Mouse (Mus musculus) gastrocnemius, postnatal 14 days (tissue): Measurements from ENCODE around the gene Gdpd5. TPM values are rescaled to one million over a fixed set of nuclear protein-coding genes. Genes with fewer than 3 reads are reported as not detected.

Experiments used
- DNase-seq: peaks from one replicate; pipeline ENCODE4 v3.0.0; 2021; ENCODE audit warnings: mixed read lengths
- intact Hi-C: fragments of 180-260 bp; cut with DNase I; formaldehyde crosslinking; loops from one replicate; pipeline ENCODE4 v1.15.1; 2025; ENCODE audit warnings: low total_unique reads
- total RNA-seq, 2 experiments: library from RNA; stranded (reverse); gene quantifications; 2 replicates each; pipeline ENCODE4 v1.2.3; 2021

Gdpd5 gene
- total RNA-seq, 2 experiments from 2014 or later = 7.4 to 8.5 TPM

DNA sequence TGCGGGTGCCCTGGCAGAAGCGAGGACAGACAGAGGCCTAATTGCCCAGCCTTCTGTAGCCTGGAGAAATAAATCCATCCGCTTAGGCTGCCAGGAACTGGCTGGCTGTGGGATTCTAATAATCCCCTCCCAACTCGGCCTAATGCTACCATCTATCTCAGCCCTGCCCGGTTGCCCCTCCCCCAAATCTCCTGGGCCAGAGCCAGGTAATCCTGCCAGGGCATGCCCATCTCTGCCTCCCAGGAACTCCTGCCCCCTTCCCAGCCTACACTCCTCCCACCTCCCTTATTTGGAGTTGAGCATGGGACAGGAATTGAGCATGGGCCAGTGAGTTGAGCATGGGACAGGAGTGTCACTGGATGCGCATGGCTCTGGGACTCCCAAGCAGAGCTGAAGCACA is 48.6 kb downstream of the Gdpd5 start:
- no peak for DNase-seq
- intact Hi-C loops = loop anchor here (5.0 kb wide), 1 partner anchor 37 kb away; no protein-coding TSS in a partner anchor

DNA sequence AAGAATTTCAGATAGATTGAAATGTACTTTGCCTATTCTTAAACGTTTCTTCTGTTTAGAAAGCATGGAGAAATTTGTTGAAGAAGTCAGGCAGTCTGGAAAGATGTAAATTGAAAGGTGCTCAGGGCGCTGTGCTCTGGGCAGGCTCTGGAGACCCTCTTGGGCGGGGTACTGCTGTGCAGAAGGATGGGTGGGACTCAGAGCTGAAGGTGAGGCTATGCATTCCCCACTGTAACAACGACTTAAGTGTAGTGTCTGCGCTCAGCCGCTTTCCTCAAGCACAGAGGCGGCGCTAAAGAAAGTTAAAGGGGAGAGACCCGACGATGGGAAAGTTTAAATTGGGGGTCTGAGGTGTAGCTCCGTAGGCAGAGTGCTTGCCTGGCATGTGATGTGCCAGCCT is 49.0 kb downstream of the Gdpd5 start:
- intact Hi-C loops = loop anchor here (5.0 kb wide), 1 partner anchor 38 kb away; no protein-coding TSS in a partner anchor
- DNase-seq = no peak

DNA sequence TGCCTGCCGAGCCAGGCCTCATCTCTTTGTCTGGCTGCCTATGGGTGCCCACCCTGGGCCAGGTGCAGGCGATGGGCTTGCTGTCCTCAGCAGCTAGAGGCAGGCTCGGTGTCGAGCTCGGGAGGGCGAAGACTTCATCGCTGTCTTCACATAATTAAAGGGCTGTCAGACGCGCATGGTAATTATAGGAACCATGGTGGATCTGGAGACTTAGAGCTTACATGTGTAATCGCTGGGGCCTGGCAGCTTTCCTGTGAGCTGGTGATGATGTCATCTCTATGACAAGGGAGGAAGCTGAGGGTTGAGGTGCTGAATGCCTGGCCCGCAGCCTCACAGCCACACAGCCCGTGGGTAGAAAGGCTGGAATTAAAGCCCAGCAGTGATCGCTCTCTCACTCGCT is 51.0 kb downstream of the Gdpd5 start:
- DNase-seq = no peak
- intact Hi-C loops = loop anchor here (5.0 kb wide), 1 partner anchor 40 kb away; no protein-coding TSS in a partner anchor

DNA sequence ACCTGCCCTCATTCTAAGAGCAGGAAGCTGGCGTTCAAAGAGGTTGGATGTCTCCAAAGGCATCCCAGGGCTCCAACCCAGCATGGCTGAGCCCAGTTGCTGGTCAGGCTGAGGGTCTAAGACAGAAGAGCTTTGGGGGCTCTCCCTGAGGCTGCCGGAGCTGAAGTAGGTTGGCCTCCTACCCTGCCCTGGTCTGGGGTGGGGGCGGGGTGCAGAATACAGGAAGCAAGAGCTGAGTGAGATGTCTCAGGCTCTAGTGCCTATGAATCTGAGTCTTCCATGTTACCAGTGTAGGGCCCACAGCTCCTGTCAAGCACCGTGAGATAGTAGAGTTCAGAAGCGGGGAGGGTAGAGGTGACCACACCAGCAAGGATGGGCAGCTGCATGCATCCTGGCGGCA is 51.6 kb downstream of the Gdpd5 start:
- intact Hi-C loops = loop anchor here (5.0 kb wide), 1 partner anchor 41 kb away; no protein-coding TSS in a partner anchor
- no peak for DNase-seq

DNA sequence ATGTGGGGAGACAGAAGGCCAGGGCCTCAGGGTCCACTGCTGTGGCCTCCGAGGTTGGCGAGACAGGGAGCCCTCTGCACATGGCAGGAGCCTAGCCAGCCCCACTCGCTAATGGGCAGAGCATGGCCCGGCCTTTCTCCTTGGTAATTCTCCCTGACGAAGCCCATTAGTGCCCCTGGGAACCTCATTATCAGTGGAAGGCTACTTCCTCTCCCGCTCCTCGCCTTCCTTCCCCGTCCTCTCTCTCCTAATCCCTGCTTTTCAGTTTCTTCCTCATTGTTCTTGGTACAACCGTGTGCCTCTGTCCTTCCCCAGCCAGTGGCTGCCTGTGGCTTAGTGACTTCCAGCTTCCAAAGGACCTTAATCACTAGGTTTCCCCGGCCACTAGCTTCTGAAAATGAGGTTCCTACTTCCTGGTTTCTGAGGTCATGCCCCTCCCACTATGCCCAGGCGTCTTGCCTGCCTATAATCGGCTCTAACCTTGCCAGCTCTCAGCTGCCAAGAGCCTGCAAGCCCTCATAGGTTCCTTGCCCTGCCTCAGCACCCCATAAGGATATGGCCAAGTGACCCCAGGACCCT is 53.5 kb downstream of the Gdpd5 start:
- intact Hi-C loops = loop anchor here (5.0 kb wide), 1 partner anchor 42 kb away; no protein-coding TSS in a partner anchor
- no peak for DNase-seq

DNA sequence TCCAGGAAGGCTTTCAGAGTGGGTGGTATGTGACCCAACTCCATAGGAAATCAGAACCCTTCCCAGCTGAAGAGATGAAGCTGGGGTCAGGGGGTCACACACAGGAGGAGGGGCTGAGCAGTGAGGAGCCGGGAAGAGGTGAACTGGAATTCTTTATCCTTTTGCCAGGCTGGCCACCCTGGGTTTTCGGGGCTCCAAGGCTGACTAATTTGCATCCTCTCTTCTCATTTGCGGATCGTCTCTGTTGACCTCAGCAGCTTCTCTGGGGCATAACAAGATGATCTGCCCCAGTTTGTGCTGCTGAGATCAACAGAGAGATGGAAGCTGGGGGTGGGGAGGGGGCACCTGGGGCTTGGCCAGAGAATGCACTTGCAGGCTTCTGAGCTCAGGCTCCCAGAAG is 55.3 kb downstream of the Gdpd5 start:
- DNase-seq = no peak
- intact Hi-C loops = no loop called here

DNA sequence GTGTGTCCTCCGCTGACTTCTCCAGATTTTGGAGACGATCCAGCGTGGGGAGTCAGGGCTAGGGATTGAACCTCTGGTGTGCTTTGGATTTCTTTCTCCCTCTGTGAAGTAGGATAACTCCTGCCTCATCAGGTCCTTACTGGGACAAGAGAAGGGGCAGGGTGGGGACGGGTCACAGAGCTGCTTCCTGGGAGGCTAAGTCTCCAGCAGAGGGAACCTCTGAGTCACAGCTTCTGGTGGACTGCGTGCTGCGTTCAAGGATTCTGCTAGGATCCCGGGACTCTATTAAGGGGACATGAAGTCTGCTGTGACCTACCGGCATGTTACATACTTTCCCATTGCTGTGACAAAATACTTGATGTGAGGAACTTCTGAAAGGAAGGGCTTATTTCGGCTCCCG is 57.7 kb downstream of the Gdpd5 start:
- intact Hi-C loops = no loop called here
- DNase-seq = no peak

DNA sequence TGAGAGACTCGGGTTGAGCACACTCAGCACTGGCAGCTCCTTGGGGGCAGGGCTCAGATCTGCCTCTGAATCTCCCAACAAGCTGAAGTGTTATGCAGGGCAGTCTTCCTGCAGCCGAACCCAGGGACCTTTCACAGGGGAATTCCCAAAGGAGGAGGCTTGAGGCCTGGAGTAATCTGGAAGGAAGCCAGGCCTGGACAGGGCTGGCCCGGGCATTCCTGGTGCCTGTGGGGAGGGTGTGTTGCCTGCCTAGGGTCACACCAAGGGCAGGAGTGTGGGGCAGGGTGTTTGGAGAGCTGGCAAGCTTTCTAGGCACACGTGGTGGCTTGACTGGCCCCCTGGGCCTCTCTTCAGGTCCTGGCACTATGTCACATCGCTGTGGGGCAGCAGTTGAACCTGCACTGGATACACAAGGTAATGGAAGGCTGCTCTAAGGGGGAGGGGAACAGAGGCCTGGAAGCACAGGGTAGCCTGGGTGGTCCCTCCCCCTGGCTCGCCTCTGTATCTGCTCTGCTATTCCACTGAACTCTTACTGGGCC is 60.4 kb downstream of the Gdpd5 start:
- DNase-seq = peak; percentile 38
- intact Hi-C loops = no loop called here

DNA sequence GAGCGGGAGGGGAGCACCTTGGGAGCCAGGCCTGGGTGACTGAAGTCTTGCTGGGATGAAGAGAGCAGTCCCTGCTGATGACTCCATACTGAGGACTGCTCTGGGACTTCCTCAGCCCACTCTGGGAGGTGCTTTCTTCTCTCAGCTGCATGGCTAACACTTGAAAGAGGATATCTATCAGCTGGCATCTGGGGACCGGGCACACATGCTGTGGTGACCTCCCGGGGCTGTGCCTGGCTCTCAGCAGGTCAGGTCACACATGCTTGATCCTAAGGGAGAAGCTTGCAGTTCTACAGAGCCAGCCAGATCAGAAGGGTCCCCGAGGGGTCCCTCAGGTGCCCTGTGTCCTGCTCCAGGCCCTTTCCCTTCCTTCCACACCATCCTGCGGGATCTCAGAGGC is 62.0 kb downstream of the Gdpd5 start:
- DNase-seq = no peak
- intact Hi-C loops = no loop called here

DNA sequence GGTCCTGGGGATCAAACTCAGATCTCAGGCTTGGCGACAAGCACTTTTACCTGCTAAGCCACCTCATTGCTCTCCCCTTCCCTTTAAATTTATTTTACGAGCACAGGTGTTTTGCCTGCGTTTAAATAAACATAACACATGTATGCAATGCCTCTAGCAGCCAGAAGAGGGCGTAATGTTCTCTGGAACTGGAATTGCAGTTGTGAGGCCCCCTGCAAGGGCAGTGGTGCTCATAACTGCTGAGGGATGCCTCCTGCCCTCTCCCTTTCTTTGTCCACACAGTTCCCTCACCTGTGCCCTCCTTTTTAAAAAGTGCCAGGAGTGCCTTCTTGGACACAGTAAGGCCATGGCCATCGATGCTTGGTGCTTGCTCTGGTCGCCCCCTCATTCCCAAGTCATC is 62.8 kb downstream of the Gdpd5 start:
- DNase-seq = no peak
- intact Hi-C loops = no loop called here

DNA sequence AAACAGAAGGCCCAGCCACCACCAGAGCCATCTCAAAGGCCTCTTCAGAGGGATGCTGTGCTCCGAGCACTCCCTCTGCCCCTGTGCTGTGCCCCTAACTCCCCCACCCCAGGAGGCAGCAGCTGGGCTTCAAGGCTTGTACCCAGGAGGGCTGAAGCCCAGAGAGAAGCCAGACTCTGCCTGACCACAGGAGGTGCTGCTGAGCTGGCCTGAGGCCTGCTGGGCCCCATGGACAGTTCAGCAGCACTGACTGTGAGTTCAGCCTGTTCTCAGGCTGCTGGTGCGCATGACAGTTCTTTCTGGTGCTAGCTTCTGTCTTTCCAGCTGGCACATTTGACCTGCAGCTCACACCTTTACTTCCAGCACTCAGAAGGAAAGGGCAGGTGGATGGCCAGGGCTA is 64.6 kb downstream of the Gdpd5 start:
- intact Hi-C loops = no loop called here
- no peak for DNase-seq

DNA sequence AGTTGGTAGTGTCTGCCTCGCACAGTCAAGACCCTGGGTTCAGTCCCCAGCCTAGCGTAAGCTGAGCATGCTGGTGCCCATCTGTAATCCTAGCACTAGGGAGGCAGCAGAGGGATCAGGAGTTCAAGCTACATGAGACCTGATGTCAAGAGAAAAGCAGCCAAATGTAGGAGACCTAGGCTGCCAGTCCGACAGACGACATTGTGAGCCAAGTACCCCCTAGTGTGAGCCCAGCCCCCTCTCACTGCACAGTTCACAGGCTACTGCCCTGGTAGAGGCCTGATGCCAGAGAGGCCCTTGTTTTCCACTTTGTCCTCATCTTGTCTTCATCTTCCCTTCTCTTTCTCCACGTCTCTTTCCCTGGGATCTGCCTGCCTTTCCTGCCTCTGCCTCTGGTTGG is 66.1 kb downstream of the Gdpd5 start:
- intact Hi-C loops = no loop called here
- no peak for DNase-seq

DNA sequence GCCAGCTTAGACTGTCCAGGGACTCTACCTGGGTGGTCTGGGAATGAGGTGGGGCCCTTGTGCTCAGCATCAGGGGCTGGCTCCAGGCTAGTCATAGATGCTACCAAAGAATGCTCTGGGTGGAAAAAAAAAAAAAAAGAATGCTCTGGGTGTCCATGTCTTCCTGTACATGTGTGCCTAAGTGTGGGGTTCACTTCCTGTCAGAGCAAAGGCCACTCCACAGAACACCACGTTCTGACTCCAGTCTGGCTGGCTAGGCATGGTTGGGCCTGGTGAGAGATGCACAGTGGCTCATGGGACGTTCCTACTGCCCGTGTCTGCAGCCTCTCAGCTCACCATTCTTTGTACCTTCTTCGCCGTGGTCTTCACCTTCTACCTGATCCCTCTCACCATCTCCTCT is 67.4 kb downstream of the Gdpd5 start:
- intact Hi-C loops = no loop called here

DNA sequence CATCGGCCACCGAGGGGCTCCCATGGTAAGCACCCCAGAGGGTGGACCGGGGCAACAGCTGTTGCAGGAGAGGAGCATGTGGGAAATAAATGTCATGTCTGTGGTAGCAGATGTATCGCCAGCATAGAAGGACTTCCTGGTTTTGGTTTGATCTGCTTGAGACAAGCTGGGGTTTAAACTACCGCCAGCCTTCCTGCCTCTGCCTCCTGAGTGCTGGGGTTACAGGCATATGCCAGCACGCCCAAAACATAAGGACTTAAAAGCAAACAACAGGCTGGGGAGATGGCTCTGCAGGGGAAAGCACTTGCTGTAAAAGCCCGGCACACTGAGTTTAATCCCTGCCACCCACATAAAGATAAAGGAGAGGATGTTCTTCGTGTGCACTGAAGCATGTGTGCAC is 67.8 kb downstream of the Gdpd5 start:
- DNase-seq = no peak
- intact Hi-C loops = no loop called here

More for the DNA sequence above, 67.4 kb downstream of the Gdpd5 start:
- no peak for DNase-seq

DNA sequence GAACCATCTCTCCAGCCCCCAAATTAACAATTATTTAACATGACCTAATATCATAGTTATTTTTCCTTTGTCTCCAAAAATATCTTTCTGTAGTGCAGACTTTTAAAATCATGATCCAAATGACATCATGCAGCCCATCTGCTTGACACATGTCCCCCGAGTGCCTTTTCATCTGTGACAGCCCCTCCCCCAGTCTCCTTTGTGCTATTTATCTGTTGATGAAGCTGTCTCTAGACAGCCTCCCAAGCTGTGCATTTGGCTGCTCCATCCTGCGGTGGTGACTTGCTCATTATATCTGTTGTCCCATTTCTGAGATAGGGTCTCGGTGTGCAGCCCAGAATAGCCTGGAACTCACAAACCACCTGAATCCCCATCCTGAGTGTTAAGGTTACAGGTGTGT is 68.5 kb downstream of the Gdpd5 start:
- intact Hi-C loops = loop anchor here (2.0 to 5.0 kb wide), 2 partner anchors 75 to 122 kb away; no protein-coding TSS in a partner anchor

DNA sequence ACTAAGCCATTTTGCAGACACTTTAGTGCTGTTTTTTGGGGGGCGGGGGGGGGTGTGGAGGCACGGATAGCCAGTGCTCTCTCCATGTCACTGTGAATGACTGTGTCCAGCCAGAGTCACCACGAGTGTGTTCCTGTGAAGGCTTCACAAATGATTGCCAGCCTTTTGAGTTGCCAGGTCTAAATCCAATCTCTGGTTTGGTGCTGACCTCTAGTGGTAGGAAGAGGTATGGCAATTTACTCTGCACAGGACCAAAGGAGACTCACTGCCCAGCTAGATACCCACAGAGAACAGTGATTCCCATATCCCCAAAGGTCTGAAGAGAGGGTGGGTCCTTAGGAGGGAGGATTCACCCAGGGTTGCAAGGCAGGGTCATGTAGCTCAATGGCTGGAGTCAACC is 69.5 kb downstream of the Gdpd5 start:
- DNase-seq = no peak
- intact Hi-C loops = loop anchor here (2.0 to 5.0 kb wide), 2 partner anchors 76 to 123 kb away; no protein-coding TSS in a partner anchor

More for the DNA sequence above, 68.5 kb downstream of the Gdpd5 start:
- DNase-seq = no peak

DNA sequence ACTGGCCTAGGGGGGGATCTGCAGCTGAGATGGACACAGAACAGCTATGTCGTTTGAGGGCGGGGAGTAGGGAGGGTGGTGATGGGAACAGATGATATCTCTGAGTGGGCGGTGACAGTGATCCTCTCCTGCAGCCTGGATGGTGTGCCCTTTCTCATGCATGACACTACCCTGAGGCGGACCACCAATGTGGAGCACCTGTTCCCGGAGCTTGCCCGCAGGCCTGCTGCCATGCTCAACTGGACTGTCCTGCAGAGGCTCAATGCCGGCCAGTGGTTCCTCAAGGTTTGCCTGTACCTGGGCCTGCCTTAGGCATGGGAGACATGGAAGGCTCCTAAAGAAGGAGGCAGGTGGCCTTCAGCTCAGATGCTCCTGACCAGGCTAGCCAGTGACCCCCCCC is 71.6 kb downstream of the Gdpd5 start:
- no peak for DNase-seq
- intact Hi-C loops = loop anchor here (5.0 kb wide), 1 partner anchor 126 kb away; no protein-coding TSS in a partner anchor

DNA sequence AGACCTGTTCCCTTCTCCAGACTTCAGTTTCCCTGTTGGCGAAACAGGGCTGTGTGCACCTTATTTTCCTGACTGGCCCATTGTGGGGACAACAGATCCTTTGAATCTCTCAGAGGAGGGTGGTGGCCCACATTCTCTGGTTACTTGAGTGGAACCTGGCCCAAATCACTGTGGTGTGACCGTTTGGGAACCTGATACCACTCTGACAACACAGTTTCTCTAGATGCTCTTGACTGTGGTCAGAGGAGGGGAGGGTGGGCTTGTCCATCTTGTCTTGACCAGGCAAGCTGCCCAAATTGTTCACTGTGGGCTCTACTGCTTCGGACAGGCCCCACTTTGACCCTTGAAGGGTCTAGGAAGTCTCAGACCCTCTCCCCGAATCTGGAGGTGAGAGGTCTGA is 72.8 kb downstream of the Gdpd5 start:
- DNase-seq = no peak
- intact Hi-C loops = loop anchor here (5.0 kb wide), 1 partner anchor 127 kb away; no protein-coding TSS in a partner anchor

DNA sequence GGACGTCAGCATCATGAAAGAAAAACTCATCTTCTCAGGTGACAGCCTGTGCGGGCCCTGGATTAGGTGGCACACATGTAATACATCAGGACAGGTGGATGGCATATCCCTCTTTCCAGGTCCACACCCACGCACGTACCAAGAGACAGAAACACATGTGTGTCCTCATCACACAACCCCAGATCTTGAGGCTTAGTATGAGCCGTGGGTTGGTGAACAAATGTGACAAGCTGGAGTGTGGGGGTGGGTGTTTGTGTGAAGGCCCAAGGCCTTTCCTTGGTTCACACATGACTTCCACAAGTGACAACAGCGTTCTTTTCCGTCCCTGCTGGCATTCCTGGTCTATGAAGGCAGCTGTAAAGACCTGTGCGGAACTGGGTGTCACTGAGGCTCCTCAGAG is 77.6 kb downstream of the Gdpd5 start:
- intact Hi-C loops = no loop called here
- no peak for DNase-seq

DNA sequence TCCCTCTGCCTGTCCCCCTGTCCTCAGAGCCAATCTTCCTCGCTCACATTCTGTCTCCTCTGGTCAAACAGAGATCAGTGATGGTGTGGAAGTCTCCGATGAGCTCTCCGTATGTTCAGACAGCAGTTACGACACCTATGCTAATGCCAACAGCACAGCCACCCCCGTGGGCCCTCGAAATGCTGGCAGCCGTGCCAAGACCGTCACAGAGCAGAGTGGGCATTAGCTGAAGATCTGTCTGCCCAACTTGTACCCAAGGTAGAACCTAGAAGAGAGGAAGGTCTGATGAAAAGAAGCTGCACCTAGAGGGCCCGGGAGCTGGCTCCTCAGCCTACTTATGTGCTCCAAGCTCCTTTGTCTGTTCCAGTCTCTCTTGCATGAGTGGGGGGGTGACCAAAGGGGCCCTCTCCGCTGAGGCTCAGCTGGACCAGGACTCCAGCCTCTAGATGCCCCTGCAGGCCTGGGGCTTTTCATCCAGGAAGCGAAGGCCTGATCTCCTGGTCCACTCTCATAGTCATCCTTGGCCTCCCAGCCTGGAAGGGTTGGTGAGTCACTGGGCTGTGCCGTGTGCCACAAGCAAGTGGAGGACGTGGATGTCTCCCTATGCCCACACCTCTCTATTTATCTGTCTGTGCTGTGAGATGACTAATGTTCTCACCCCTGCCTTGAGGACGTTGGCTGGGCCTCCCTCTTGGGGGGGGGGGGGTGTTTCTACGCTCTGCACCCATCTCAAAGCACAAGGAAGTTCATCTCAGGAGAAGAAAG is 78.9 kb downstream of the Gdpd5 start:
- DNase-seq = no peak
- intact Hi-C loops = no loop called here

DNA sequence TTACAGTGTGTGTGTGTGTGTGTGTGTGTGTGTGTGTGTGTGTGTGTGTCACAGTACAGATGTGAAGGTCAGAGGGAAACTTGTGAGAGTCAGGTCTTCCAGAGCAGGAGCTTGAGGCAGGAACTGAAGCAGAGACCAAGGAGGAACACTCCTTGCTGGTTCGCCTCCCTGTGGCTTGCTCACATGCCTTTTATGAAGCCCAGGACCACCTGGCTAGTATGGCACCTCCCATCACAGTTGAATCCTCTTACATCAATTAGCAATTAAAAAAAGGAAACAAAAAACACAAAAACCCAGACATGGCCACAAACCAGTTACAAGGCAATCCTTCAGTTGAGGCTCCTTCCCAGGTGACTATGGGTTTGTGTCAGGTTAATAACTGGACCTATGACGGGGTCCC is 81.9 kb downstream of the Gdpd5 start:
- intact Hi-C loops = no loop called here
- no peak for DNase-seq
